Mouse (Mus musculus): ENCODE data around the gene Gucd1. TPM values are rescaled to one million over a fixed set of nuclear protein-coding genes. Genes with fewer than 3 reads are reported as not detected.
A peak's percentile ranks its signal among the peaks of the same experiment; 100 is the strongest.
"Not testable (repeated sequence)": the region's sequence is repeated elsewhere in the genome, so short reads cannot be mapped to it uniquely, and the experiment has no call there.

The Gucd1 gene
- total RNA-seq, 2 experiments from 2014 or later: 21.5 to 23.8 TPM

- DNase-seq: no peak
- intact Hi-C loops (cut with DNase I): loop anchor here (10.0 kb wide), 1 partner anchor 297 kb away; no protein-coding TSS in a partner anchor
Observed at GRCm38 (mm10) chr10:75481703-75482102, 36.1 kb downstream of the Gucd1 start.

GRCm38 (mm10) chr10:75479955-75480354 lies 37.8 kb downstream of the Gucd1 start:
- no peak for DNase-seq
- intact Hi-C loops (cut with DNase I): loop anchor here (10.0 kb wide), 1 partner anchor 295 kb away; no protein-coding TSS in a partner anchor

- DNase-seq: peak; percentile 18
- intact Hi-C loops (cut with DNase I): no loop called here
Observed at GRCm38 (mm10) chr10:75477034-75477433, 40.7 kb downstream of the Gucd1 start.

- DNase-seq; intact Hi-C loops (cut with DNase I): not testable (repeated sequence)
Observed at GRCm38 (mm10) chr10:75475139-75475850, 42.5 kb downstream of the Gucd1 start.

- intact Hi-C loops (cut with DNase I): no loop called here
- DNase-seq: no peak
Observed at GRCm38 (mm10) chr10:75474571-75474970, 43.2 kb downstream of the Gucd1 start.

- intact Hi-C loops (cut with DNase I): no loop called here
- no peak for DNase-seq
Observed at GRCm38 (mm10) chr10:75473411-75473810, 44.4 kb downstream of the Gucd1 start.

- peak; percentile 45 for DNase-seq
- intact Hi-C loops (cut with DNase I): no loop called here
Observed at GRCm38 (mm10) chr10:75465781-75466550, 51.8 kb downstream of the Gucd1 start.

- intact Hi-C loops (cut with DNase I): no loop called here
- no peak for DNase-seq
Observed at GRCm38 (mm10) chr10:75462728-75463127, 55.0 kb downstream of the Gucd1 start.

GRCm38 (mm10) chr10:75458329-75458728 lies 59.4 kb downstream of the Gucd1 start:
- intact Hi-C loops (cut with DNase I): no loop called here
- DNase-seq: no peak

GRCm38 (mm10) chr10:75457852-75458251 lies 59.9 kb downstream of the Gucd1 start:
- no peak for DNase-seq
- intact Hi-C loops (cut with DNase I): no loop called here

- intact Hi-C loops (cut with DNase I); DNase-seq: not testable (repeated sequence)
Observed at GRCm38 (mm10) chr10:75456061-75456831, 61.5 kb downstream of the Gucd1 start.

- DNase-seq: peak; percentile 87
- intact Hi-C loops (cut with DNase I): no loop called here
Observed at GRCm38 (mm10) chr10:75451036-75451786, 66.6 kb downstream of the Gucd1 start.

GRCm38 (mm10) chr10:75450331-75450730 lies 67.4 kb downstream of the Gucd1 start:
- no peak for DNase-seq
- intact Hi-C loops (cut with DNase I): no loop called here

GRCm38 (mm10) chr10:75448806-75449420 lies 68.9 kb downstream of the Gucd1 start:
- DNase-seq: no peak

GRCm38 (mm10) chr10:75447489-75447888 lies 70.3 kb downstream of the Gucd1 start:
- intact Hi-C loops (cut with DNase I): no loop called here
- DNase-seq: no peak

More at GRCm38 (mm10) chr10:75448806-75449420, 68.9 kb downstream of the Gucd1 start:
- intact Hi-C loops (cut with DNase I): no loop called here

GRCm38 (mm10) chr10:75446501-75447083 lies 71.2 kb downstream of the Gucd1 start:
- intact Hi-C loops (cut with DNase I): no loop called here
- no peak for DNase-seq

GRCm38 (mm10) chr10:75445030-75445429 lies 72.7 kb downstream of the Gucd1 start:
- intact Hi-C loops (cut with DNase I): no loop called here
- no peak for DNase-seq

- DNase-seq: peak; percentile 69
- intact Hi-C loops (cut with DNase I): loop anchor here (5.0 kb wide), 1 partner anchor 43 kb away; no protein-coding TSS in a partner anchor
Observed at GRCm38 (mm10) chr10:75444111-75444826, 73.5 kb downstream of the Gucd1 start.

- intact Hi-C loops (cut with DNase I): loop anchor here (5.0 kb wide), 1 partner anchor 44 kb away; no protein-coding TSS in a partner anchor
- DNase-seq: no peak
Observed at GRCm38 (mm10) chr10:75443017-75443416, 74.8 kb downstream of the Gucd1 start.

All from left cerebral cortex, postnatal 4 days (tissue).